Mouse (Mus musculus): ENCODE results near the gene Lrcol1. TPM values are rescaled to one million over a fixed set of nuclear protein-coding genes. Genes with fewer than 3 reads are reported as not detected.

The Lrcol1 gene
- polyA plus RNA-seq (2015; fragmentation: Nextera tagmentation; extraction: Ambion mirVana) = 1.2 and 1.3 TPM in 2 replicates

DNA sequence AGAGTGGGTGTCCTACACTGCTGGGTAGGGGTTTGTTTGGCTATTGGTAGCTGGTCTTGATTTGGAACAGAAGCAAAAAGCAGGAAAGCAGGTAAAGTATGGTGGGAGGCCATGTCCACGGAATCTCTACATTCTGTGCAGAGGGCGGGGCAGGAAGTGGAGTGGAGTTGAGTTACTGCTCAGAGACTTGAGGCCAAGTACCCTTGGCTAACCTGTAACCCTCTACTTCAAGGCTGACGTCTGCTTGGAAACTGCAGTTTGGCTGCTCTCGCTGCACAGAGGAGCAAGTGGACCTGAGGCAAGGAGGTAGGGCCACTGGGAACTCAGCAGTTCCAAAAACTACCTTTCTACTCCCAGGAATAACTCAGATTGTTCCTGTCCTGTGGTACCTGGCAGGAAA lies at the start of gene Lrcol1:
Lrcol1 (plus strand) TSS at position 207 of the 400 bp plus-strand sequence.
- no peak for DNase-seq (ENCODE audit: low spot score)

DNA sequence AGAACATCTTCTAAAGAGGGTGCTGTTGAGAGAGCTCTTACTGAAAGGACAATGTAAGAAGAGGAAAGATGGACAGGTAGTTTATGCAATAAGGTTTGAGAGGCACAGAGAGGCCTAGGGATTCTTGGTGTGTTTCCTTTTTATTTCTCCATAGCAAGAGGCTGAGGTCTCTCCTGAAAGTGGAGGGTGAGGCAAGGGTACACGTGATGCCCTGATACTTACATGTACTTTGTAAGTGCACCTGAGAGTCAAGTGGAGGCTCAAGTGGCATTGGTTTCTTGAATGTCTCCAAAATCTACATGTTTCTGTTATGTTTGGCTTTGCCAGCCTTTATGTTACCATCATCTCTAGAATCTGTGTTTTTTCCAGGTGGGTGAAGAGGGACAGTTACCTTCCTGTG lies 47.9 kb upstream of the Lrcol1 start:
- no peak for DNase-seq (ENCODE audit: low spot score)

DNA sequence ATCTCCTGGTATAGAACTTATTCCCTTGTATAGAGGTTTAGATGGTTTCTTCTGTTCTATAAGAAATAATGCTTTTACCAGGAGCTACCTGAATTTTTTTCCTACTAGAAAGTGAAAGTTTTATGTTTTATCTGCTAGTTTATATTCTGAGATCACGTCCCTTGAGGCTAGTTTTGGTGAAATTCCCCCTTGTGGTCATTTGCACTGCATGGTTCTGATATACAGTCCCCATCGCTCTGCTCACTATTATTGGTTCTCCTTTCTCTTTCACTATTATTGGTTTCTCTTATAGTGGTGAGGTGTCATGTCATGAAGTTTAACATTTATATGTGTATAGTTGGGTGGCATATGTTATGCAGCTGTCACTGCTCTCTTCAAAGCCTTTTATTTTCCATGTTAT lies 43.9 kb upstream of the Lrcol1 start:
- DNase-seq (ENCODE audit: low spot score) = no peak

DNA sequence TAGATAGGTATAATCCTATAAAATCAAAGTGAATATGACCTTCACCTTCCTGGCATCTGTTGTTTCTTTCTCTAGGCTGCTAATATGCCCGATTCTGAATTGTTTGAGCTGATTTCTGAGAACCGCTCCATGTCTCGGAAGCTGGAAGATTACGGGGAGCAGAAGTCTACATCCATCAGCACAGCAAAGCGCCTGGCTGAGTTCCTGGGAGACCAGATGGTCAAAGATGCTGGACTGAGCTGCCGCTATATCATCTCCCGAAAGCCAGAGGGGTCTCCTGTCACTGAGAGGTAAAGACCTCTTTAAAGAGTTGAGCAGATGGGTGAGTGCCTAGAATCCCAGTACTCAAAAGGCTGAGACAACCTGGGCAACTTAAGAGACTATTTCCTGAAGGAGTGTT lies 35.7 kb upstream of the Lrcol1 start:
- DNase-seq (ENCODE audit: low spot score) = no peak

DNA sequence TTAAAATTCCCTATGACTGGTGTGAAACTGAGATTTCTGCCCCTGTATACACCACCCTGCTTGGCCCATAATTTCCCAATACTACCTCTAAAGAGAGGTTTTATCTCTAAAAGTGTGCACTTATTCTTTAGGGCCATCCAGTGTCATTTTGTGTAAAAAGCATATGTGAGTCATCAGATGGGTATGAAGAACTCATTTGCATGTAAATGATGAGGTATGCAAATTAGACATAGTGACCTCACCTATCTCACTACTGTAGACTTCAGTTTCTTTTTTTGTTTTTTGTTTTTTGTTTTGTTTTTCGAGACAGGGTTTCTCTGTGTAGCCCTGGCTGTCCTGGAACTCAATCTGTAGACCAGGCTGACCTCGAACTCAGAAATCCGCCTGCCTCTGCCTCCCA lies 31.4 kb upstream of the Lrcol1 start:
- DNase-seq (ENCODE audit: low spot score) = no peak

DNA sequence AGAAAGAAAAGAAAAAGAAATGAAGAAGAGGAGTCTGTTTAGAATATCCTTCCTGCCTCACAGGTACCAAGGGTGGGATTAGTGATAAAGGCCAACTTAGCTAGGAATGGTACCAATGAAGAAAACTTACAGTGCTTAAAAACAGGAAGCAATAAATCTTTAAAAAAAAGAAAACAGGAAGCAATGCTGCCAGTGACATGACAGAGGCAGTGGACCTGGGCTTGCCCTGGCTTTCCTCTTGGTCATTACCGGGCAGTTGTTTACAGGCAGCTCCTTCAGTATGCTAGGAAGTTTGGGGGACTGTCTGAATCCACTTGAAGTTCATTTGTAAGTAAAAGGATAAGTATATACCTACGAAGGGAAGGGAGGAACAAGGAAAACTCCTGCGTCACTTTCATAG lies 14.0 kb upstream of the Lrcol1 start:
- no peak for DNase-seq (ENCODE audit: low spot score)

DNA sequence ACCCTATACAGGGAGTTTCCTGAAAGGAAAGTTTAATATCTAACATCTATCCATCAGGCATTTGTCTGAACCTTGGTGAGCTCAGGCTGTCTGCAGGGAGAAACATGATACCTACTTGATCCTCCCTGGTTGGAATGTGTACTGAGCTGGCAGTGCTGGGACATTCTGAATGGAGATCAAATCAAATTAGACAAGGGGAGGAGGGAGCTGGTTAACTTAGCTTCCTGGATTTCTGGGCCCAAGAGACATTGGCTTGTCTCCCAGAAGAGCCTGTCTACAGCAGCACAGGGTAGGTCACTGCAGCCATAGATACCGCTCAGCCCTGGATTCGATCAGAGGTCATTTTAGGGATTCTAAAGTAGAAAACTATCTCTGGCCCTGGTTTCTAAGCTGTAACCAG lies 5.7 kb upstream of the Lrcol1 start:
- DNase-seq (ENCODE audit: low spot score) = no peak

DNA sequence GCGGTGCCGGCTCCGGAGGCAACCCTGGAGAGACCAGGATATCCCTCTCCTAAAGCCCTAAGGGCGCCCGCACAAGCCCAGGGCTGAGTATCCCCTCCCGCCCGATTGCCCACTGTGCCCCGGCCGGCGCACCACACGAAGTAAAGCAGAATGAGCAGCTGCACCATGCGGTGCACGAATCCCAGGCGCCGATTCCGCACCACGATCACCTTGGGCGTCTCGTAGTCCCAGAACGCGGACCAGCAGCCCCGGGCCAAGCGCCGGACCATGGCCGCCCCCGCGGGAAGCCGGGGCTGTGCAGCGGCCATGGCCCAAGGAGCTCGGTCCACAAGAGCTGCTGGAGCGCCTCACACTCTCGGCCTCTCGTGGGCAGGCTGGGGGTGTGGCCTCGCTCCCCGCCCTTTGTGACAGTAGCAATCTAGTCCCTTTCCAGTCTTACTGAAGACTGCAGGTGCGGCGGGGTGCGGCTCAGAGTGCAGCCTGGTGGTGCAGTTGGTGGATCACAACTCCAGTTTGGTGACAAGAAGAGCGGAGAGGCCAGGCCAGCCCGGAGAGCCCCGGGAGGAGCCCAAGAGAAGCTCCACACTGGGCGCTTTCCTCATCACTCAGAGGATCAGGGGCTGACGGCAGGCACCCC lies 1.8 kb upstream of the Lrcol1 start, which contains the start of gene P2rx2:
P2rx2 (minus strand) TSS at position 565 of the 637 bp plus-strand sequence.
- DNase-seq (ENCODE audit: low spot score) = peak; percentile 41

DNA sequence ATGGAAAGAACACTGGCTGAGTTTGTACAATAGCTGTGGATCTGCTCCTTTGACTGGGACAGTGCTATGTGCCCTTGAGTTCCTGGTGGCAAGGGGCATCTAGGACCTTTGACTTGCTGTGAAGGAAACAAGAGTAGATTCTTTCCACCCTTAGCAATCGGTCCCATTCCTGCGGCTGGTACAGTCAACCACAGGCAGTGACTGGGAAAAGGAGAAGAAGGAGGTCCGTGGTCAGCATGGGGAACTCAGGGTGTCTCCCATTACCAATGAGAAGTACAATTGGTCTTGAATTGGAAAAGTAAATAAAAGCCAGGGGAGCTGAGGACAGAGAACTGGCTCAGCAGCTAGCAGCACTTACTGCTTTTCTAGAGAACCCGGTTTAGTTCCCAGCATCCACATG lies 1.0 kb downstream of the Lrcol1 start:
- DNase-seq (ENCODE audit: low spot score) = no peak

DNA sequence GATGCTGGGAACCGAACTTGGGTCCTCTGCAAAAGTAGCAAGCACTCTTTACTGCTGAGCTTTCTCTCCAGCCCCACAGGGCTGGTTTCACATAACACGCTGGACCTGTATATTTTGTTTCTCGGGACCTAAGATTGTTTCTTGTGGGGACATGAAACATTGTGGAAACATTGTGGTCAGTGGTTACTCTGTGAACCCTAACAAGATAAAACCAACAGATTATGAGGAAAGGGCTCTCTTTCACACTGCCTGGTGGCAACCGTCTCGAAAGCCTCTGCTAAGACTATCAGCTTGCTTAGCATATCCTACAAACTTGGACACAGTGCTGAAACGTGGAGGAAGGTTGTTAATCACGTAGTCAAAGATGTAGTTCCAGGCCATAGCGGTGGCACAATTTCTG lies 2.5 kb downstream of the Lrcol1 start:
- no peak for DNase-seq (ENCODE audit: low spot score)

DNA sequence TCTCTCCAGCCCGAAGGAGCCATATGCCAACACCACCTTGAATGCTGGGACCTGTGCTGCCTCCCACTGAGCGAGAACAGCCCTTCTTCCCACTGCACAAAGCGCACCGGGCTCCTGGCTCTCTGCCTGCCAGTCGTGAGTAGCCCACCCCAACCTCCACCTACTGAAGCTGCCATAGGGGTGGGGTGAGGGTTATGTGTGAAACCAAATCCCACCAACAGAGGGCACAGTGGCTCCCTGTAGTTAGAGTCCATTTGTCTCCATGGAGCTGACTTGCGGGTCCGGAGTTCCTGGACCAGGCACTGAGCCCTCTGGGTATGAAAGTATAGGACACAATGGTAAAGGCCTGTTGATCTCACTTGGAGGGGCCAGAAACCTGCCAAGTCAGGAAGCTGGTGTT lies 10.2 kb downstream of the Lrcol1 start:
- DNase-seq (ENCODE audit: low spot score) = peak; percentile 55

DNA sequence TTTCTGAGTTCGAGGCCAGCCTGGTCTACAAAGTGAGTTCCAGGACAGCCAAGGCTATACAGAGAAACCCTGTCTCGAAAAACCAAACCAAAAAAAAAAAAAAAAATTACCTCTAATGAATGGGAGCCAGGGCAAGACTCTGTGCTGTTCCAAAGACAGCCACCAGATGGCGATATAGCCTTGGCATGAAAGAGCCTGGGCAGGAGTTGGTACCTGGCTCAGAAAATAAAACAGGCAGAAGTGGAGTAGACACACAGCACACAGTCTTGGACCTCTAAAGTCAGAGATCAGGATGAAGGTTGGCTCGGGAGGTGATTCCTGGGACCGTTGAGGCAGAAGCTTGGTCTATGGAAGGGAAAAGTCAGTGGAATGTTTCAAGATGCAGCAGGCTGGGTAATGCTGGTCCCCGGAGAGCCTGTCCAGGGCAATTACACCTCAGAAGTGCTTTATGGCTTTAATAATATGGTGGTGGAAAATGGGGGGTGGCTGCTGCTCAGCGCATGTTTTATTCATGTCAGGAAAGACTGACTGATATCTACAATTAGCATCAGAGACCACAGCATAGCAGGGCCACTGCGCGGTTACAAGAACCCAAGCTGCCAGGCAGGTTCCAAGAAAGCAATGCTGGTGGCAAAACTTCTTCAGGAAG lies 13.1 kb downstream of the Lrcol1 start:
- peak; percentile 81 for DNase-seq (ENCODE audit: low spot score)

DNA sequence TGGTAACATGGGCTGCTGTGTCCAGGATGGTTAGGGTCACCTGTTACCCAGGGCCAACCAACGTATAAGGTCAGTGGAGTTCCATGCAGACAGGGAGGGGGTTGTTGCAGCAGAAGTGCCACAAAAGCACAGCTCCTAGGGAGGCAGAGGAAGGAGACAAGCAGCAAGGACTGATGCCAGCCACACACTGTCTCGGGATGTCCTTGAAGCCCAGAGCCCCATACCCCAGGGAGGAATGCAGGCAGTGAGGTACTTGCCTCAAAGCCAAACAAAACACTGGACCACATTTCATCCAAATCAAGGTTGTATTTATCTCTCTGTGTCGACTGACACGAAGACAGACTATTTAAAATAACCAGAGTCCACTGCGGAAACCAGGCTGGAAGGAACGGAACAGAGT lies 16.9 kb downstream of the Lrcol1 start:
- no peak for DNase-seq (ENCODE audit: low spot score)

DNA sequence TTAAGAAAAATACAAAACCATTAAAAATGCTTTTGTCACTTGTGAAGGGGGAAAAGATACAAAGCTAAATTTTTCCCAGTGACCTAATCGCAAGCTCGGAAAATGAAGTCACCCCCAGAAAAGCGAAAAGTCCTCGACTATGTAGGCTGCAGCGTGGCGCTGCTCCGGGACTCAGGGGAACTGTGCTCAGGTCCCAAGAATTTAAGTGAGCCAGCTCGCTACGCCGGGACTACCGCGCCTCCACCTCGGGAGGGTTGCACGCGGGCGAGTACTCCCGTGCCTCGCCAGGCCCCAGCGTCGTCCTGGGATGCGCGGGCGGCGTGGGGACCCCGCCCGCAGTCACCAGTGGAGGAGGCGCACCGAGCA lies 18.3 kb downstream of the Lrcol1 start:
- no peak for DNase-seq (ENCODE audit: low spot score)

DNA sequence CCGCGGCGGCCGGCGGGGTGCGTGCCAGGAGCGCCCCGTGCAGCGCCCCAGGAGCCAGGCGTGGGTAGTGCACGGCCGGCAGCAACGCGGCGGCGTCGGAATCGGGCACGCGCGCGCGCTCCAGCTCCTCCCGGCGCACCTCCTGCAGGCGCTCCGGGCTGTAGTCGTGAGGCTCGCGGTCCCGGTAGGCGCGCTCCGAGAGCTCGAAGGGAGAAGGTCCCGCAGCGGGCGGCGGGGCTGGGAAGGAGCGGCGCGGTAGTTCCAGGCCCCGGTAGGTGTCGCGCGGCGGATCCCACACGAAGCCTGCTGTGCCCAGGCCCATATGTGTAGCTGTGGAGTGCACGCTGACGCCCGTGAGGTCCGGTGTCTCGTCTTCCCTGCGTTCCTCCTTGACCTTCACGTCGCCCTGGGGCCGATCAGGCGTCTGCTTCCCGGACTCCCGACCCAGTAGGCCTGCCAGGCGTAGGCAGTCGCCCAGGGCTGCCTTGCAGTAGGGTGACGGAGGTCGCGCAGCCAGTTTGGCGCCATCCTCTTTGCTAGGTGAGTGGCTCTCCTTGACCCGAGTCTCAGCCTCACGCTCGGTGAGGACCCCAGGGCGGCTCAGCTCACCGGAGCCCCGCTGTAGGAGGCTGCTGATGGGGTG lies 18.8 kb downstream of the Lrcol1 start:
- DNase-seq (ENCODE audit: low spot score) = peak; percentile 78

DNA sequence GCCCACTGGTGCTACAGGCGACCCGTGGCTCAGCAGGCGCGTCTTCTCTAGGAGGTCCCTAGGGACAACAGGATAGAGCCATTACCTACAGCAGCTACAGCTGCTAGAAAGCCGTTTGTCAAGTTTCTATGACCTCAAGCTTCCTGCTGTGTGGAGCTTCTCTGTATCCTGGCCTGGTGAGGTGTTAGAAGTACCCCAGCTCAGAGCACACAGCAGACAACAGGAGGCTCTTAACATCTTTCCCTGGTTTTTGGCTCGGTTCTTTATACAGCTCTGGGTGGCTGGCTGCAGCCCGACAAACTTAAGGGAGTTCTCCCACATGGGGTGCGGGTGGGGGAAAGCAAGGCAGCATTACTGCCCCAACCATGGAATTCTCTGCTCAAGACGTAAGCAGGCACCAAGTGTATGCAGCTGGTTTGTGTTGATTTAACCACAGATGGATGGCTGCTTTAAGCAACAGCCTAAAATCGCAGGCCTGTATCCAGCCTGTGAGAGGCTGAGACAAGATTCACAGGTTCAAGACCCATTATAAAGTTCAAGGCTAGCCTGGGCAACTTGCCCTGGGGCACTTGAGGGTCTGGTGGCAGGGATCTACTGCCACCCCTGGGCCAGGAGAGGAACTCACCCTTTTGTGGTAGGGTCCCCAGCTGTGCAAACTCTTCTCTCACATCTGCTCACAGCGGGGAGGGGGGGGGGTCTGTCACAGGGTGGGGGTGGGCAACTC lies 19.5 kb downstream of the Lrcol1 start:
- DNase-seq (ENCODE audit: low spot score) = no peak

DNA sequence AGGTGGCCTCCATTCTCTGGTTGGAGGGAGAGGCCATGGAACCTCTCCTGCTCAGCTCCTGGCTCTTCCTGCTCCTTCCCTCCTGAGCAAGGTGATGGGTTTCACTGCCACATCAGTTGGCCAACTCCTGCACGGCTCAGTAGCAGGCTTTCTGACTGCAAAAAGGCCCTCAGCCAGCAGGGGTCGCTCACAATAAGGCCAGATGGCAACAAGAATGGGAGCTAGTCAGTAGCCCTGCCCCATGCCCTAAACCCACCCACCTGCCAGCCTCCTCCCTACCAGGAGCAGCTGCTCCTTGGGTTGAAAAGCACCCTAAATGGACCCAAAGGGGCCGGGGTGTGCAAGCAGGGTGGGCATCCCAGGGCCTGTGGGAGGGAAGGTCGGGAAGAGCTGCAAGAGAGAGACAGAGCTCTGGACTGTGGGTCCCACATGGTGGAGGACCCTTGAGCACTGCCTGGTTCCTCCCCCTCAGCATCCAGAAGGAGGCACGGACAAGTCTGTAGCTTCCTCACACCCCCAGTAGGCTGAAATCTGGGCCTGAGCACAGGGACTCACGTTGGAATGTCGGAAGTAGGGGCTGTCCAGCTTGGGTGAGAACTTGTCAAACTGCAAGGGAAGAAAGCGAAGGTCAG lies 32.4 kb downstream of the Lrcol1 start:
- peak; percentile 58 for DNase-seq (ENCODE audit: low spot score)

DNA sequence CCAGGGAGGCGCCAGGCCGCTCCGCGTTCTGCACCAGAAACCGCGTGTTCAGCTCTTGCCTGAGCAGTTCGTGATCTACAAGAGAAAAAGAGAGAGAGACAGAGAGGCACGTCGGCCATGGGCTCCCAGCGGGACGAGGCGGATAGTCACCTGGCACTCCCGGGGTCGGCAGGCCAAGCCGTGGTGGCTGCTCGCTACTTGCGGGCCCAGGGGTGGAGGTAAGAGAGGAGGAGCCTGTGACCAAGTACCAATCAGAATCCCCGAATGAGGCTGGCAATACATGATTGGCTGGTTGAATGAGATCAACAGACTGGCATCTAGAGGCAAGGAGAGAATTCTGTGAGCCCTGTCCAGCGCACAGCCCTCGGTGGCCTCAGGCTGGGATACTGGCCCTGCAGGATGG lies 33.7 kb downstream of the Lrcol1 start:
- no peak for DNase-seq (ENCODE audit: low spot score)

DNA sequence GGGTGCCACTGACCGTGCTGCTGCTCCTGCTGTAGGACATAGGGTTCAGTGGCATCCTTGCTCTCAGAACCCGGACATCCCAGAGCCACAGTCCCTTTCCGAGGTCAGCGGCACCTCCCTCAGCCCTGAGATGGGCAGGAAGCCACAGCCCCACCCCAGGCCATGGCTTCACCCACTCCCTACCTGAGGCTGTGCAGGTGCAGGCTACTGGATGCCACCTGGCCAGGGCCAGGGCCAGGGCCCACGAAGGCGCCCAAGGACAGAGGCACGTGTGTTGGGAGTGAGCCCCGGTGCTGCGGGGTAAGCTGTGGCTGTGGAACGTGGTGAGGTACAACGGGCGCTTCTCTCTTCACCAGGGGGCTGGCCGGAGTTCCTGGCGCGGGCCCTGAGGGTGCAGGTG lies 34.6 kb downstream of the Lrcol1 start:
- no peak for DNase-seq (ENCODE audit: low spot score)

DNA sequence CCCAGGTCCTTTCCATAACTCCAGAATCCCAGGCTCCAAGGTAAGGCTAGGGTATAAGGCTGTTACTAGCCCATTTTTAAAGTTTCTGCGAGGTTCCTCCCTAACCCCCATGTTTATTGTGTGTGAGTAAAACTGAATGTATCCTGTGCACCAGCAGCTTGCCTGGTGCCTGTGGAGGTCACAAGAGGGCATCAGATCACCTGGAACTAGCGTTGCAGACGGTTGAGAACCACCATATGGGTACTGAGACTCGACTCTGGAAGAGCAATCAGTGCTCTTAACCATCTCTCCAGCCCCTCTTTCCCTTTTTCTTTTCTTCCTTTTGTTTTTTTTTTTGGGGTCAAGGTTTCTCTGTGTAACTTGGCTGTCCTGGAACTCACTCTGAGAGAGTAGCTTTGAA lies 35.3 kb downstream of the Lrcol1 start:
- no peak for DNase-seq (ENCODE audit: low spot score)

DNA sequence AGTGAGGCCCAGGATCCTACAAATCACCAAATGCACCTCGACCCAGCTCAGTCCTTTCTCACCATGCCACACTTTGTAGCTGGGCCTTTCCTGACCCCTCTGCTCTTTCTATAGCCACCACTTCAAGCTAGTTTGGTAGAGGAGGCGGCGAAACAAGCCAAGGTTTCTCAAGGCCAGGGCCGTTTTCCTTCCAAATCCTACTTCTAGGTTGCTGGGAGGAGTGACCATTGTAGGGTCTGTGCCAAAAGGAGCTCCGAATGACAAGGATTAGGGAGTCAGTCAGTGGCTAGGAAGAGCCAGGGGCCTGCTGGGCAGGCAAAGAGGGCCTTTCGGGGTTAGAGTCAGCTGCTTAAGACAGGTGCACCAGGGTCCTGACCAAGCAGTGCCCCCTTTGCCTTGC lies 40.0 kb downstream of the Lrcol1 start:
- no peak for DNase-seq (ENCODE audit: low spot score)

DNA sequence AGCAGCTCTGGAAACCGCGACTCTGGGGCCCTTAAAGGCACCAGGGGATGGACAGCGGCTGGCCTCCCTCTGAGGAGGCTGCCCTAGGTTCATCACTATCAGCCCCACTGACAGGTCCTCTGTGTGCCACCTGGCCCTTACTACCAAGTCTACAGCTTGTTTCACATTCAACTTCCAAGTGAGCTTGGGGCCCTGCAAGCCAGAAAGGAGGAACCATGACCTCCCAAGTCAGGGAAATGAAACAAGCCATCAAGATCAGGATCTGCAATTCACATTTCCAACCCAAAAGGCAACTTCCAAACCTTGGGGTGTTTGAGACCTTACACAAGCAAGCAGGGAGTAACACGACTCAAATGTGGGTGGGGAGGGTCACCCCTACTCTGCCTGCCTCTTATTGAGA lies 40.7 kb downstream of the Lrcol1 start:
- DNase-seq (ENCODE audit: low spot score) = no peak

All from thymus, postnatal 0 days (tissue).